8 mouse cellular contexts compared by ENCODE assay signal in genomic region chr8:3671980-3672491, GRCm38 (mm10). TPM values are rescaled to one million over a fixed set of nuclear protein-coding genes. Genes with fewer than 3 reads are reported as not detected.
DNase-seq lines count a peak whose midpoint lies in the region; ATAC-seq lines count a peak whose summit lies in the region.

TSS of gene Fcor (minus strand) at chr8:3672362.

- intact Hi-C loops in gastrocnemius, postnatal 14 days (cut with DNase I; ENCODE audit: low total_unique reads), result loop anchor here (2.0 to 10.0 kb wide), 3 partner anchors 47 to 317 kb away; partner anchors contain the start of genes A430078G23Rik, Pcp2, Pet100 and Xab2
- intact Hi-C loops in left cerebral cortex, postnatal 10 days (cut with DNase I), result loop anchor here (5.0 kb wide), 2 partner anchors 45 to 115 kb away; partner anchors contain the start of gene Pcp2

- peak; percentile 66 for ATAC-seq in inflammation-experienced regulatory T-cells, adult 6 months
- peak; percentile 69 for ATAC-seq in megakaryocyte-erythroid progenitor cell, adult 5-6 weeks (replicated peaks; ENCODE audit: low FRiP score, low TSS enrichment, poor library complexity, severe bottlenecking)

- peak; percentile 96 for DNase-seq in adipocyte (ENCODE audit: low spot score)
- DNase-seq in embryo, embryonic 10 days (ENCODE audit: low spot score), result peak; percentile 92
- peak; percentile 76 for DNase-seq in gastrocnemius, postnatal 14 days
- DNase-seq in left cerebral cortex, postnatal 10 days (ENCODE audit: extremely low spot score in 1 of 2, low spot score in 2 of 2), result peak; percentile 78 to 86
- peak; percentile 74 to 83 for DNase-seq in right cerebral cortex, postnatal 36 days (ENCODE audit: low spot score in 2 of 2)
- peak; percentile 84 for DNase-seq in yolk sac, embryonic 10.5 days (ENCODE audit: low spot score)

RNA-seq across cellular contexts. Expression of gene Fcor, which starts in this region (rescaled TPM):
- total RNA-seq in gastrocnemius, postnatal 14 days (2021), result 1 to 10 TPM; 1.2 to 3.0 TPM
- not detected for polyA plus RNA-seq in inflammation-experienced regulatory T-cells, adult 6 months (2017; shearing (Covaris generic))
- total RNA-seq in left cerebral cortex, postnatal 10 days (2021), result 10 to 100 TPM; 18.6 to 25.9 TPM
- total RNA-seq in megakaryocyte-erythroid progenitor cell, adult 5-6 weeks (2014; fragmentation: Nextera tagmentation), result 4.7 TPM in 1 of 2 replicates, not detected in the other
- total RNA-seq in megakaryocyte-erythroid progenitor cell, adult 5-6 weeks (2017), result 19.2 TPM in 1 of 2 replicates, not detected in the other

Comparison
In these comparisons a context has a peak if more than half of its experiments do, and no peak if none do; other contexts are left out.
1. Peak in every context shown above with its lines: DNase-seq and ATAC-seq.
2. Peak in ATAC-seq in inflammation-experienced regulatory T-cells, adult 6 months; RNA of the gene not detected or under 1 TPM.